Mouse (Mus musculus) small intestine, adult 10 weeks (tissue): ENCODE data around the gene Dhrs4. TPM values are rescaled to one million over a fixed set of nuclear protein-coding genes. Genes with fewer than 3 reads are reported as not detected.

Experiments
- polyA plus RNA-seq: library from polyadenylated mRNA; stranded (reverse); fragments of 350-450 nt; fragmentation: Illumina TruSeq; extraction: RNeasy Lipid Tissue Mini Kit (QIAGEN cat#74804); gene quantifications from one replicate; pipeline ENCODE4 v1.2.3, GENCODE M21; 2014; ENCODE audit warnings: low replicate concordance

The Dhrs4 gene
- polyA plus RNA-seq: 120 TPM

DNA sequence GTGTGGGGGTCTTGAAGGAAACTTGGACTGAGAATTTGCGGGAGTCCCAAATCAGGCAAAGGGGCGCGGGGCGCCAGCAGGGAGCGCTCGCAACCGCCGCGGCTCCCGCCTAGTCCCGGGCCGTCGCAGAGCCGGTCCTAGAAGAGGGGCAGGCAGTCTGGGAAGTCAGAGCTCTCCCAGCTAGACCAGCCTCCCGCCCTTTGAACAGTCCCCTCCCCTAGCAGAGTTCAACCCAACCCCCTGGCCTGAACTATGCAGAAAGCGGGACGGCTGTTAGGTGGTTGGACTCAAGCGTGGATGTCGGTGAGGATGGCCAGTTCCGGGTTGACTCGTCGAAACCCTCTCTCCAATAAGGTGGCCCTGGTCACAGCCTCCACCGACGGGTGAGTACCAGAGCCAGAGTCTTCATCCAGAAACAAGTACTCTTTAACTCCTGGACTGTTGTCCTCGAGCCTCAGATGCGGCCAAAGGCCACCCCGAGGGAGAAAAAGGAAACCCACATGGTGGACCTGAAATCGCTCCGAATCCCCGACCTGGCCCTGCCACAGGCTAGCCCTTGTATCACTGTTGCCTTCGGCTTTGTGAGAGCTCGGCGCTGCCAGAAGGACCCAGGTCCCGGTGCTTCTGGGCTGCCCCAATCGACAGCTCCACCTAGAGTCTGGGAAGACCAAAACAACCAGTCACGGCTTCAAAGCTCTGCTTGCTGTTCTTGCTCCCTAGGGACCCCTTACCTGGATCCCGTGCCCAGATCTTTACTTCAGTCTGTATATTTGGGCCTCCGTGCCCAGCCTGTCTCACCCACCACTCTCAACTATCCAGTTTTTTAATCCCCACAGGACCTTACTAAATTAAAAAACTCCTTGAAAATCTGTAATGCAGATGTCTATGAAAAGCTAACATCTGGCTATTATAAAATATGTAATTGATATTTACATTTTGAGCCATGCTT, at the start of gene Dhrs4:
TSS of gene Dhrs4 (plus strand) at position 108 of the 949 bp plus-strand sequence.

DNA sequence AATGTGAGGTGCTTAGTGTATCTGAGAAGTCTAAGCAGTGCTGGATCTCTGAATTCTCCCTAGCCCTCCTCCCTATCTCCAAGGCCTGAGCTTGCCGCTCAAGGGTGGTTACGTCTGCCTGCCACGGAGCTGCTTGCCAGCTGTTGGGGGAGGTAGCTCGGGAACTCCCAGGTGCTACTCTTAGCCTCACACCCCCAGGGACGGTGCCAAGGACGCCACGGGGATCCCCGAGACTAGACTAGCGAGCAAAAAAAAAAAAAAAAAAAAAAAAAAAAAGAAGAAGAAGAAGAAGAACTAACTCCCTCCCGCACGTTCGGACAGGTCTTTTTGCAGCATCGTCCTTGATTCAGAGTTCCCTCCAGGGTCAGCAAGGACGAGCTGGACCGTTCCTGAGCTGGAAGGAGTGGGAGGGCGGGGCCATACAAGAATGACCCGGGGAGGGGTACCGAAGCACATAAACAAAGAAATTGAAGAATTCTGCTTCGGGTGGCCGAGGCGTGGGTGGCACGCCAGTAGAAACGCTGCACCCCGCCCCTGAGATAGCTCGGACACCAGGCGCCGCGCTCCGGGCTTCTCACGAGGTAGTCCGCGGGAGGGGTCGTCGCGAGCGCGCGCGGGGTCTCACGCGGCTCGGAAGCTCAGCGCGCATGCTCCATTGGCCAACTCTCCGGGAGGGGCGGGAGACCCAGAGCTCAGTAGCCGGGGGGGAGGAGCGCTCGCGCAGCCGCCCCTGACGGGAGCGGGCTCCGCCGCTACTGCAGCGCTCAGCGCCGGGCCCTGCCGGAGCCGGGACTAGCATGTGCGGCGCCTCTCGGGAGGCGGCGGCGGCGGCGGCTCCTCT, 12.0 kb downstream of the Dhrs4 start, which contains the start of gene Carmil3:
TSS of gene Carmil3 (plus strand) at position 291 of the 841 bp plus-strand sequence.

DNA sequence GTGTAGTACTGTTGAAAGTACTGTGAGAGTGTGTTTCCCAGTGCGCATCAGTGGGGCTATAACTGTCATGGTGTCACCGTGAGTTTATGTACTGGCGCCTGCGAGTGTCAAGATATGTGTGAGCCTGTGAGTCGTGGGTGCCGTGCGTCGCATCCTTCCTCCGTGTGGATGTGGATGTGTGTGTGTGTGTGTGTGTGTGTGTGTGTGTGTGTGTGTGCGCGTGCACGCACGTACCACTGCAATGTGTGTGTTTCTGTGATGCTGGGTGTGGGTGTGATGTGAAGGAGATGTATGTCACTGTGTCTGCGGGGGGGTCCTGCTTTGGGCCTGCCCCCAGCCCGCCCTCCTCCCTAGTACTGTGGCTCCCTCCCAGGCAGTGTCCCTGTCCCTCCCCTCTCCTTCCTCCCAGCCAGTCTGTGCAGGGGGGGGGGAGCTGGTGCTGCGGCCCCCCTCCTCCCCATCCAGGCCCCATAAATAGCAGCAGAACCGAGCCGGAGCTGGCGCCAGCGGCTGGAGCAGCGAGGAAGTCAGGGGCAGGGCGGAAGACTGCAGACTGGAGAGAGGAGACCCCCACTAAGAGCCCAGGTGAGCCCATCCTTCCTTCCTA, 31.7 kb downstream of the Dhrs4 start, which contains the start of gene Cpne6:
TSS of gene Cpne6 (plus strand) at position 321 of the 607 bp plus-strand sequence.

DNA sequence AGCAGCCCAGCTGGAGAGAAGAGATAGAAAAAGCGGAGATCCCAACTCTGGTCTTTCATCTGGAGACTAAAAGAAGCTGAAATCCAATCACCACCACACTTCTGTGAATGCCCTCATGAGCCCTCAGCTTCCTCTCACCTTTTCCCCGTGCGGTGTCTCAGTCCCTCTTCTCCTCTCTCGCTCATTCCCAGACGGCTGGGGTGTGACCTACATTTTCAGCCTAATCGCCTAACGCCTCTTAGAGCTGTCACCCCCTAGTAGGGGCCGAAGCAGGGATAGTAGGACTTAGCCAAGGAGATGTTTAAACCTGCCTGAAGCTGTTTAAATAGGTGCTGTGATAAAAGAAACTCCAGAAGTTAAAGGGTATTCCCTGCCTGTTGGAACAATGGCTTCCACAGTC, 46.2 kb downstream of the Dhrs4 start, which contains the start of gene Nrl:
TSS of gene Nrl (minus strand) at position 197 of the 400 bp plus-strand sequence.

Other genes with a start within 250 kb of the Dhrs4 start
- not detected for gene Carmil3, start 11.9 kb downstream of the Dhrs4 start, polyA plus RNA-seq
- not detected for gene Cpne6, start 31.7 kb downstream of the Dhrs4 start, polyA plus RNA-seq
- gene Nrl, start 46.2 kb downstream of the Dhrs4 start, polyA plus RNA-seq: not detected
- 3.2 TPM for gene Pck2, start 61.5 kb downstream of the Dhrs4 start, polyA plus RNA-seq
- gene Dcaf11, start 81.2 kb downstream of the Dhrs4 start, polyA plus RNA-seq: 15.6 TPM
- gene A730061H03Rik, start 81.6 kb downstream of the Dhrs4 start, polyA plus RNA-seq: not detected
- gene Fitm1, start 96.9 kb downstream of the Dhrs4 start, polyA plus RNA-seq: not detected
- gene Psme1, start 99.4 kb downstream of the Dhrs4 start, polyA plus RNA-seq: 223 TPM
- gene Emc9, start 106.5 kb downstream of the Dhrs4 start, polyA plus RNA-seq: 10.6 TPM
- gene Psme2, start 112.4 kb downstream of the Dhrs4 start, polyA plus RNA-seq: 276 TPM
- 4.8 TPM for gene Rnf31, start 113.0 kb downstream of the Dhrs4 start, polyA plus RNA-seq
- 60.3 TPM for gene Irf9, start 124.8 kb downstream of the Dhrs4 start, polyA plus RNA-seq
- gene Rec8, start 139.3 kb downstream of the Dhrs4 start, polyA plus RNA-seq: 2.0 TPM
- gene Ipo4, start 157.2 kb downstream of the Dhrs4 start, polyA plus RNA-seq: 1.1 TPM
- 0.89 TPM for gene Gm49378, start 159.1 kb downstream of the Dhrs4 start, polyA plus RNA-seq
- 46.5 TPM for gene Tm9sf1, start 165.0 kb downstream of the Dhrs4 start, polyA plus RNA-seq
- gene Tssk4, start 171.4 kb downstream of the Dhrs4 start, polyA plus RNA-seq: not detected
- 29.1 TPM for gene Mdp1, start 181.8 kb downstream of the Dhrs4 start, polyA plus RNA-seq
- gene Gmpr2, start 193.2 kb downstream of the Dhrs4 start, polyA plus RNA-seq: 19.7 TPM
- 16.8 TPM for gene Nedd8, start 193.4 kb downstream of the Dhrs4 start, polyA plus RNA-seq
- gene Tinf2, start 203.1 kb downstream of the Dhrs4 start, polyA plus RNA-seq: 15.6 TPM
- gene Tgm1, start 235.2 kb downstream of the Dhrs4 start, polyA plus RNA-seq: not detected
- gene Rabggta, start 243.5 kb downstream of the Dhrs4 start, polyA plus RNA-seq: 0.33 TPM